Mouse (Mus musculus): Measurements from ENCODE around the gene Defb36.

DNA sequence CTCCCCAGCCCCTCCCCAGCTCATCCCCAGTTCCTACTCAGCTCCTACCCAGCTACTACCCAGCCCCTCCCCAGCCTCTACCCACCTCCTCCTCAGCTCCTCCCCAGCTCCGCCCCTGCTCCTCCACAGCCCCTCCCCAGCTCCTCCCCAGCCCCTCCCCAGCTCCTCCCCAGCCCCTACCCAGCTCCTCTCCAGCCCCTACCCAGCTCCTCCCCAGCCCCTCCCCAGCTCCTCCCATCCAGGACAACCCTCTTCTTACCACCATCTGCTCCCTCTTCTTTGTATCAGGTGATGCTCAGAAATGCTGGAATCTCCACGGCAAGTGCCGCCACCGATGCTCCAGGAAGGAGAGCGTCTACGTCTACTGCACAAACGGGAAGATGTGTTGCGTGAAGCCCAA, 8.1 kb downstream of the Defb36 start:
- TF ChIP-seq CTCF (IDR thresholded peaks at IDR 0.05; ENCODE audit: low read depth, low read length) (no peak), POLR2AphosphoS5 (IDR thresholded peaks at IDR 0.05; ENCODE audit: insufficient replicate concordance, low read depth, low read length) (no peak), GATA1 (IDR thresholded peaks at IDR 0.05; ENCODE audit: borderline replicate concordance, low read length) (no peak), GATA2 (IDR thresholded peaks at IDR 0.05; ENCODE audit: borderline replicate concordance, low read depth, low read length) (no peak), TAL1 (conservative IDR thresholded peaks at IDR 0.05; ENCODE audit: low read depth, low read length) (no peak)

Data from G1E (cell line).